Mouse (Mus musculus) liver, embryonic 15.5 days (tissue): Measurements from ENCODE around the gene Gm20388. TPM values are rescaled to one million over a fixed set of nuclear protein-coding genes. Genes with fewer than 3 reads are reported as not detected.

Experiments used
- ATAC-seq: fragments of 200-750 bp; cut with Nextera tagmentation; 2 replicates; pipeline ENCODE4 v1.8.0; 2017; ENCODE audit warnings: moderate number of reproducible peaks, mild to moderate bottlenecking, moderate library complexity; ENCODE audit not compliant: insufficient read depth
- H3K27ac ChIP-seq: fragments of 300-500 bp; sonication (generic); replicated peaks from 2 replicates; pipeline ENCODE4 v1.5.1; 2015; ENCODE audit warnings: mild to moderate bottlenecking, inconsistent platforms
- H3K27me3 ChIP-seq: fragments of 300-500 bp; sonication (generic); 2 replicates; pipeline ENCODE4 v1.6.1; 2015; ENCODE audit warnings: mild to moderate bottlenecking, inconsistent platforms
- H3K36me3 ChIP-seq: fragments of 300-500 bp; sonication (generic); replicated peaks from 2 replicates; pipeline ENCODE4 v1.6.1; 2015; ENCODE audit warnings: moderate library complexity, mild to moderate bottlenecking, inconsistent platforms
- H3K4me1 ChIP-seq: fragments of 300-500 bp; sonication (generic); replicated peaks from 2 replicates; pipeline ENCODE4 v1.6.1; 2015; ENCODE audit warnings: inconsistent platforms
- H3K4me2 ChIP-seq: fragments of 300-500 bp; sonication (generic); 2 replicates; pipeline ENCODE4 v1.6.1; 2015; ENCODE audit warnings: moderate library complexity, mild to moderate bottlenecking, inconsistent platforms
- H3K4me3 ChIP-seq: fragments of 300-500 bp; sonication (generic); replicated peaks from 2 replicates; pipeline ENCODE4 v1.5.1; 2015; ENCODE audit warnings: mild to moderate bottlenecking, inconsistent platforms
- H3K9ac ChIP-seq: fragments of 300-500 bp; sonication (generic); 2 replicates; pipeline ENCODE4 v1.6.1; 2015; ENCODE audit warnings: moderate library complexity, mild to moderate bottlenecking, inconsistent platforms
- H3K9me3 ChIP-seq: fragments of 300-500 bp; sonication (generic); replicated peaks from 2 replicates; pipeline ENCODE4 v1.6.1; 2016; ENCODE audit warnings: inconsistent platforms
- WGBS: fragments of 180-500 bp; shearing (Covaris S2); methylation state at CpG from one replicate; pipeline ENCODE4 v1.1.7; 2015; ENCODE audit warnings: mixed read lengths; ENCODE audit not compliant: insufficient replicate concordance; 5-methylcytosine and 5-hydroxymethylcytosine counted together
- polyA plus RNA-seq: library from polyadenylated mRNA; unstranded; fragments of >200 nt; fragmentation: Nextera tagmentation; extraction: Ambion mirVana; gene quantifications from 2 replicates; pipeline ENCODE4 v1.2.1, GENCODE M21; 2015

Gm20388 gene
- polyA plus RNA-seq, 1 experiment from 2014 or later: not detected

DNA sequence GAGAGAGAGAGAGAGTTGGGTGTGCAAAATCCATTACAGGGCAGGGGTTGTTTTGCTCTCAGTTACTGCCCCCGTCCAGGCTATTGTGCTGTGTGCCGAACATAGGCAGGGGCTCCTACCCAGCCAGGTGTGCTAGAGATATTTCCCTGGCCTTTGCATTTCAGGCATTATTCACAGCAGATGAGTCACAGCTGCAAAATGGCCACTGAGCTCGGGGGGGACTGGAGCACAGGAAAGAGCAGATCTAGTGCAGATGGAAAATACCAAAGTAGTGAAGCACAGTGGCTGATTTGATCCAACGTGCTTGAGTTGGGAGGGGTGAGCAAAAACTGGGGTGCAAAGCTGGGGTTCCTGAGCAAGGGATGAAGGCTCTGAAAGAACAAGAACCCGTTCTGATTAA lies 210.3 kb downstream of the Gm20388 start:
- H3K4me2 ChIP-seq: no peak overlapping the region
- peaks cover 7% of the 10 kb centered on the region for H3K4me1 ChIP-seq
- no peak for ATAC-seq
- H3K36me3 ChIP-seq: no peaks in the 10 kb centered on the region
- 49% methylated on average over 5 of the region's 5 CpGs for WGBS
- no peak overlapping the region for H3K27ac ChIP-seq
- H3K9me3 ChIP-seq: no peaks in the 10 kb centered on the region
- H3K27me3 ChIP-seq: peaks cover 65% of the 10 kb centered on the region
- H3K9ac ChIP-seq: no peak overlapping the region
- no peak overlapping the region for H3K4me3 ChIP-seq

DNA sequence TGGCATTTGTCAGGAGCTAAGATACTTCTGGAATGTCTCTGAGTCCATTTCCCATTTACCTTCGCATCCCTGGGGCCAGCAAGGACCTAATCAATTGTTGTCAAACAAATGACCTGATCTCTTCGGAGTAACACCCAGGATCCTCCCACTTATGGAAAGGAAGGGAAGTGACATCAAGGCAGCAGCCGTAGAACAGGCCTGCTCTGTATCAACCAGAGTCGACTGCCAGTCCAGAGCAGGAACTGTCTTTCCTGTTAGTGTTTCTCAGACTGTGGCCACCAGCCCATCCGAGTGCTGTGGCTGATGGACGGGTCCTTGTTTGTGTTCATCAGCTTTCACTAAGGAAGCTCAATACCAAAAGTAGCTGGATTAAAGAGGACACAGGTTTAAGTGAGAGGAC lies 213.6 kb downstream of the Gm20388 start:
- Histone ChIP-seq H3K4me3 (no peak overlapping the region), H3K9ac (no peak overlapping the region), H3K4me2 (no peak overlapping the region), H3K4me1 (peaks cover 9% of the 10 kb centered on the region; the same call in 1 of the 2 replicates), H3K27me3 (peaks cover 47% of the 10 kb centered on the region), H3K36me3 (no peaks in the 10 kb centered on the region), H3K27ac (no peak overlapping the region), H3K9me3 (no peaks in the 10 kb centered on the region)
- ATAC-seq: no peak
- 5% methylated on average over 6 of the region's 6 CpGs for WGBS

DNA sequence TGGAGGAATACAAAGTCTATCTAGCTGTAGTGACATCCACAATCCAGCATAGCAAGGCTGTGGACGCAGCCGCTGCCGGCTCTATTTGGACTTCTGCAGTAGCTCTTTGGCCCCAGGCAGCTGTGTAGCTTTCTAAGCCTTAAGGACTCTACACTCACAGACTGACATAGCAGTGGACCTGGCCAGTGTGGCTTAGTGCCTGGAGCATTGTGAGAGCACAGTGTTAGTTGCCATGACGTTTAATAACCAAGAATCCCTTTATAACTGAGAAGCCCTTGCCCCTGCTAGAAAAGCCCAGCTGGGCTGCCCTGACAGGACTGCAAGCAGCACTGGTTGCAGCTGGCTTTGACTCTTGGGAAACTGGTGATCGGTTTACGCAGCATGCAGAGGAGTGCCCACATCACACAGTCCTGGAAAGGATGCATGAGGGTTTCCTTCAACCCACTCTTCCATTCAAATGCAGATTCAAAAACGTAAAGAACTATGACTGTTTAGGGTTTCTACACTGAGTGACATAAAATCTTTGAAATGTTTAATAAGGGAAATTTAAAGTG lies 214.3 kb downstream of the Gm20388 start:
- no peak overlapping the region for H3K27ac ChIP-seq
- H3K9ac ChIP-seq: no peak overlapping the region
- no peak for ATAC-seq
- 61% methylated on average over 7 of the region's 7 CpGs for WGBS
- peaks cover 42% of the 10 kb centered on the region for H3K27me3 ChIP-seq
- no peak overlapping the region for H3K4me2 ChIP-seq
- peaks cover 9% of the 10 kb centered on the region; the same call in 1 of the 2 replicates for H3K4me1 ChIP-seq
- no peaks in the 10 kb centered on the region for H3K9me3 ChIP-seq
- H3K36me3 ChIP-seq: no peaks in the 10 kb centered on the region
- no peak overlapping the region for H3K4me3 ChIP-seq

DNA sequence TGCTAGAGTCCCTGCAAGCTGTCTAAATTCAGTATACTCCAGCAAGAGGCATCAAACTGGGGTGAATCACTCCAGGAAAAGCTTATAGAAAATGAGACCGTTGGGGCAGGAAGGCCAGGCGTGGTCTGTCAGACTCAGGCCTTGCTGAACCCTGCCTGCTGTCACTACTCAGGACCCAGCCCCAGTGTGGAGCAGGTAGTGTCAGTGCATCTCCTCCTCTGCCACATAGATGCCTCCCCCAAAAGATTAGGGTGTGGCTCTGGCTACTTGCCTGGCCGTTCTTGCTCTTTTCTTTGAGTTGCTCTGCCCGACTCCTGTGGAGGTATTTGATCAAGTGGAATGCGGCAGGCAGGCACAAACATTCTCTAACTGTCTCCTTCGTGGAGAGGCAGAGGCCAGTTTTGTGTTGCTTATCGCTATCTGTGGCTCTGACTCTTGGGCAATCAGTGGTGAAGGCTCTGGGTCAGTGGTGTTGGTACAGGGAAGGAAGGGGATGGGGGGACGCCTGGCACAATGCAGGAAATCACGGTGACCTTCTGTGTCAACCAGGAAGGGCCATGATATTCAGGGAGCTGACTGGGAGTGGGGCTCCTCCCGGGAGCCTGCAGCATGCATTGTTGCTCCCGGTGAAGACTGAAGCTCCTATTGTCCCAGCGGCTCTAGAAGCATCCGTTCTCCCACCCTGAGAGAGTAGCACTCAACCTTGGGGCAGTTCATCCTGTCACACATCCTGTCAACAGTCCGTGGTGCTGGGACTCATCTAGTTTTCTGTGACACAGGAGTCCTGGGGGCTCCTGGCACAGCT lies 215.9 kb downstream of the Gm20388 start:
- Histone ChIP-seq H3K27me3 (peaks cover 36% of the 10 kb centered on the region), H3K4me3 (no peak overlapping the region), H3K4me2 (no peak overlapping the region), H3K27ac (no peak overlapping the region), H3K4me1 (peaks cover 7% of the 10 kb centered on the region; the same call in 1 of the 2 replicates), H3K9me3 (no peaks in the 10 kb centered on the region), H3K9ac (no peak overlapping the region), H3K36me3 (no peaks in the 10 kb centered on the region)
- ATAC-seq: peak; percentile 49
- WGBS: 16% methylated on average over 14 of the region's 14 CpGs

DNA sequence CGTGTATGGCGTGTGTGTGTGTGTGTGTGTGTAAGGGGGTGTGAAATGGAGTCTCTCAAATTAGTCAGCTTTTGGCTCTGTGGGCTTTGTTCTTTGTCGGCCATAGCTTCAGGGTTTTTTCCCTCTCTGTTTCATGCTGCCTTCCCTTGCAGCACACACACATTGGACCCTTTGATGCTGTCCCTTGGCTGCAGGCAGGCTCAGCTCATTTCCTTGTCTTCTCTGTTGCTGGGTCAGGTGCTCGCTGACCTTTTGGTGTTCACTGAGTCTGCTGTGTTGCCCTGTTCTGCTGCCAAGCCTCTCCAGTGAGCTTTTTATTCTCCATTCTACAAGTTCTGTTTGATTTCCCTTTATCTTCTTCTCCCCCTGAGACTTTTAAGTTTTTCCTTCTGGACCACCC lies 218.9 kb downstream of the Gm20388 start:
- Histone ChIP-seq H3K36me3 (no peaks in the 10 kb centered on the region), H3K4me3 (no peak overlapping the region), H3K9me3 (no peaks in the 10 kb centered on the region), H3K27ac (no peak overlapping the region), H3K9ac (no peak overlapping the region), H3K4me2 (no peak overlapping the region), H3K27me3 (peaks cover 27% of the 10 kb centered on the region), H3K4me1 (peaks cover 7% of the 10 kb centered on the region; the same call in 1 of the 2 replicates)
- ATAC-seq: no peak
- WGBS: 70% methylated on average over 4 of the region's 4 CpGs

DNA sequence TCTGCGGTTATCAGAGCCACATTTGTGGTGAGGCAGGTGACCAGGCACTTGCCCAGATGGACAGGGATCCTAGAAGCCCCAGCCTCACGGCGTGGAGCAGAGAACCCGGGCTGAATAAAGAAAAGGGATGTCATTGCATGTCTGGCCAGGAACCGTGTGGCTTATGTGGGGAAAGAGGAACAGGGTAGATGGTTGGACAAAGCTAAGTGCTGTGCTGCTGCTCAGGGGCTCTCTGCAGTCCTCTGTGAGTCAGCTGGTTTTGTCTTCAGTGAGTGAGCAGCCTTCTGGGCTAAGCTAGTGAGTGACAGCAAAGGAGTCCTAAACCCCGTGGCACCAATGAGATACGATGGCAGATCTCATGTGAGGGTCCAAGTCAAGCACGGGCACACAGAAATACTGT lies 220.5 kb downstream of the Gm20388 start:
- Histone ChIP-seq H3K36me3 (no peaks in the 10 kb centered on the region), H3K9me3 (no peaks in the 10 kb centered on the region), H3K27ac (no peak overlapping the region), H3K4me3 (no peak overlapping the region), H3K4me2 (no peak overlapping the region), H3K9ac (no peak overlapping the region), H3K4me1 (peaks cover 5% of the 10 kb centered on the region; the same call in 1 of the 2 replicates), H3K27me3 (peaks cover 22% of the 10 kb centered on the region)
- WGBS: 26% methylated on average over 8 of the region's 8 CpGs
- no peak for ATAC-seq

DNA sequence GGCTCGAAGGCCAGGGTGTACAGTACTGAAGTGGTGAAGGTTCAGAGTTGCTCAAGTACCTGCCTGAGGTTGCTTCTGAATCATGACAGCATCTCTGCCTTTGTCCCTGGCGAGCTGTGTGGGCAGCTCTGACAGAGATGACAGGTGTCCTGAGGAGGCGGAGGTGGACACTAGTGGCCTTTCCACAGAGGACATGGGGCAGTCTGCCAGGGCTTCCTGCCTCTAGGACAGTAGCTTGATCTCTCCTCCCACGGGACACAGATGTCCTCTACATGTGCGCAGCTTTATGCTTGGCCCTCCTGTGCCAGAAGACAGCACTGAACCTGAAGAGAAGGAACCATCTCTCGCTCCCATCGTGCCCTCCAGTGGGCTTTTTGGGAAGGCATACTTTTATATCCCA lies 222.5 kb downstream of the Gm20388 start:
- Histone ChIP-seq H3K4me1 (no peaks in the 10 kb centered on the region), H3K4me2 (no peak overlapping the region), H3K9me3 (no peaks in the 10 kb centered on the region), H3K4me3 (no peak overlapping the region), H3K9ac (no peak overlapping the region), H3K27me3 (peaks cover 8% of the 10 kb centered on the region; the same call in 1 of the 2 replicates), H3K36me3 (no peaks in the 10 kb centered on the region), H3K27ac (no peak overlapping the region)
- 56% methylated on average over 7 of the region's 7 CpGs for WGBS
- no peak for ATAC-seq

DNA sequence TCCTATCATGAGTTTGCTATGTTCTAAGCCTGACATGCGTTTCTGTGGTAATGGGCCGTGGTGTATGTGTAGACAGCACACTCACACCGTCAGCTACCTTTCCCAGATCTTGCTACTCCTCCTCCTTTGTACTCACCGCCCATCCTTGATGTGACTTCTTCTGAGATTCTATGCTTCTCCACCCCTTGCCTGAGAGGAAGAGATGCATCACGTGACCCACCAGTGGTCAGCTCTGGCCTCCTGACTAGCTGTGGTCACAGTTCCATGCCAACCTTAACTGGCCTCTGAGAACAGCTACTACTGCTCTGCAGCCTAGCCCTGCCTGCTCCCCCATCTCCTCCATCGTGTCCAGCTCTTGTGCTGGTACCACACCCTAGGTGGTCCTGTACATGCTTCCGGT lies 225.0 kb downstream of the Gm20388 start:
- Histone ChIP-seq H3K9me3 (no peaks in the 10 kb centered on the region), H3K4me3 (no peak overlapping the region), H3K9ac (no peak overlapping the region), H3K4me1 (no peaks in the 10 kb centered on the region), H3K4me2 (no peak overlapping the region), H3K27me3 (peaks cover 8% of the 10 kb centered on the region; the same call in 1 of the 2 replicates), H3K36me3 (no peaks in the 10 kb centered on the region), H3K27ac (no peak overlapping the region)
- ATAC-seq: no peak
- 70% methylated on average over 7 of the region's 7 CpGs for WGBS

DNA sequence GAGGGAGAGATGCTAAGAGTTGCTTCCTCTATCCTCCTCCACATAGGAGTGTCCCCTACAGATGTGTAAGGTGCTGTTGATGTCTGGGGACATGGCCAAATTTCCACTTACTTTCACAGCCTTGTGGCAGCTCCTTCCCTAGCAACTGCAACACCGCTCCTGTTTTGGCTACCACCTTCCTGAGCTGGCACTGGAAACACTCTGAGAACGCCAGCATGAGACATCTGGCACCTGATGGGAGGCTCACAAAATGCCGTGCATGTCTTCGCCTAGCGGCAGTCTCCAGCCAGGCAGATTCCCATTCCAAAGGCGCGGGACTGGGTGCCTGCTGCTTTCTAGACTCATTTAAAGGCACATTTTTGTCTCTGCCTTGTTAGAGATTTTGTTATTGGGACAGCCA lies 226.0 kb downstream of the Gm20388 start:
- no peak overlapping the region for H3K27ac ChIP-seq
- ATAC-seq: no peak
- 66% methylated on average over 7 of the region's 7 CpGs for WGBS
- peaks cover 4% of the 10 kb centered on the region; the same call in 1 of the 2 replicates for H3K27me3 ChIP-seq
- no peak overlapping the region for H3K9ac ChIP-seq
- no peak overlapping the region for H3K4me2 ChIP-seq
- no peaks in the 10 kb centered on the region for H3K36me3 ChIP-seq
- H3K4me3 ChIP-seq: no peak overlapping the region
- no peaks in the 10 kb centered on the region for H3K9me3 ChIP-seq
- H3K4me1 ChIP-seq: no peaks in the 10 kb centered on the region

DNA sequence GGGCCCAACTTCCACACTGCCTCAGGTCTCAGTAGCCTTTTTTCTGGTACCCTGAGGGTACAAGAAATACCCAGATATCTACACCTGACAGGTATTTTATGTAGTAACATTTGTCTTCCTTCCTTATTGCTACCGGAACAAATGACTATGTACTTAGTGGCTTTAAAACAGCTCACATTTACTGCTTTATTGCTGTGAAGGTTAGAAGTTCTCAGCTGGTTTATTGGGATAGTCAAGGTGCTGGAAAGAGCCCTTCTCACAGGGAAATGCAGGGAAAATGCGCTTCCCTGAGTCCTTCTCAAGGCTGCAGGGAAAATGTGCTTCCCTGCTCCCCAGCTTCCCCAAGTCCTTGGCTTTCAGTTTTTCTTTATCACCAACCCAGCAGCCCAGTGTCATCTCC lies 228.3 kb downstream of the Gm20388 start:
- no peak for ATAC-seq
- WGBS: 60% methylated on average over 2 of the region's 2 CpGs
- no peak overlapping the region for H3K27ac ChIP-seq

DNA sequence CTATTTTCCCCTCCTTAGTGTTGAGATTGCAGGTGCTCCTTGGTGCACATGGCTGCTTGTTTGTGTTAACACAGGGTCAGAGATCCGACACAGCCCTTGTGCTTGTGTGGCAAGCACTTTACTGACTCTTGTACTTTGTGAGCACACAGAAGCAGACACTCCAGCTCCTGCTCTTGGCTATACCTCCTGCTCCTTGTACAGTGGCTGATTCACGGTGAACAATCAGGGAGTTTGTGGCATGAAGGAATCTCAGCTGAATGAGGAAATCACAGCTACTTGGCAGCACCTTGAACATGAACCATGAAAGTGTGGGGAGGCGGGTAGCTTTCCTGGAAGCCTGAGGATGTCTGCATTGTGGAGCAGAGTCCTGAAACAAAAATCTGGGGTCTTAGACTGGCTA lies 230.1 kb downstream of the Gm20388 start:
- no peak for ATAC-seq
- Histone ChIP-seq H3K27me3 (peaks cover 7% of the 10 kb centered on the region; the same call in 1 of the 2 replicates), H3K36me3 (no peaks in the 10 kb centered on the region), H3K4me2 (no peak overlapping the region), H3K4me3 (no peak overlapping the region), H3K27ac (no peak overlapping the region), H3K4me1 (no peaks in the 10 kb centered on the region), H3K9me3 (no peaks in the 10 kb centered on the region), H3K9ac (no peak overlapping the region)
- 44% methylated on average over 3 of the region's 3 CpGs for WGBS

More for the DNA sequence above, 228.3 kb downstream of the Gm20388 start:
- H3K4me3 ChIP-seq: no peak overlapping the region
- H3K27me3 ChIP-seq: peaks cover 9% of the 10 kb centered on the region; the same call in 1 of the 2 replicates
- H3K9ac ChIP-seq: no peak overlapping the region
- H3K4me1 ChIP-seq: no peaks in the 10 kb centered on the region
- no peaks in the 10 kb centered on the region for H3K36me3 ChIP-seq
- H3K9me3 ChIP-seq: no peaks in the 10 kb centered on the region
- H3K4me2 ChIP-seq: no peak overlapping the region
